Mouse (Mus musculus): ENCODE measurements at regions not wholly inside any gene's neighbourhood (a gene's known extent, or its start where the extent isn't known, plus 50 kb on each side); places are given as distances from the start of the nearest gene placed in this dataset.

DNA sequence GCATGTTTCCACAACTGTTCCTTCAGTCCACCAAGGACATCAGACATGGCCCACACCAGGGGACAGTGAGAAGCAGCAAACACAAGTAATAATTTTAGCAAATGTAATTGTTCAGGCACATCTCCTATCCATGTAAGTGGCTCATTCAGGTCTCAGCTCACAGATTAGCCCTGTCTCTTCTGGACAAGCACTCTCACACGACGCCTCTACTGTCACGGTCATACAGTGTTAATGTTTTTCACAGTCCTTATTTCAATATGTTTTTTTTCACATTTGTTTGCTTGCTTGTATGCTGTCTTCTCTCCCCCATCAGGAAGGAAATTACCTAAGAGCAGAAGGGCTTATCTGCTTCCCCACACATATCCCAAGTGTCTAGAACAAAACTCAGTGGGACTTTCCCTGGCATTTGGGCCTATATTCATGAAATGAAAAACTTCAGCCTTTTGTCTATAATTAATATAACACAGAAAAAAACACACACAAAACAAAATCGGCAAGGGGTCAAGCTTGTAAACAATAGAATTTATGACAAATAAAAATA is 299.5 kb downstream of the Icos start:
- no peak overlapping the region for H3K4me2 ChIP-seq (ENCODE audit: low read depth, low read length)

DNA sequence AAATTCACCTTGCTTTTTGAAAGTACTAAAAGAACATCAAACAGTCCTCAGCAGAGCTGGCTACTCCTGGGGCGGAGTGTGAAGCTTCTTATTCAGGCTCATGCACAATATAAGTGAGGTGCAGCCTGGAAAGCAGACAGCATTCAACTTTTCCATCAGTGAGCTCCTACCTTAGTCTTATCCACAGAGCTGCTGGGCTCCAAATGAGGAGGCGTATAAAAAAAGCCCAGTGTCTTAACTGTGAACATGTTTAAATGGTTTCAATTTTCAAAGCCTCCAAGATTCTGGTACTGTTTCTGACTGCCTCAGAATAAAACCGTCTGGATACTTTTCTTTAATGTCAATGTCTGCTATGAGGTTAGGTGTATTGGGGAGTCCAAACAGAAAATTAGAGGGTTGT is 310.5 kb downstream of the Icos start:
- ATAC-seq (no peak), DNase-seq (ENCODE audit: low spot score) (no peak)
- no peak for TF ChIP-seq CTCF (IDR thresholded peaks at IDR 0.05; ENCODE audit: low read depth)
- Histone ChIP-seq H3K36me3 (ENCODE audit: insufficient read depth, low read length) (no peaks in the 10 kb centered on the region), H3K4me2 (ENCODE audit: low read depth, low read length) (no peak overlapping the region), H3K9ac (replicated peaks; ENCODE audit: low read length) (no peak overlapping the region), H3K4me3 (ENCODE audit: low read length) (no peak overlapping the region), H3K9me3 (ENCODE audit: low read length) (no peaks in the 10 kb centered on the region), H3K27ac (no peak overlapping the region), H3K27me3 (ENCODE audit: insufficient read depth, low read length) (no peaks in the 10 kb centered on the region), H3K4me1 (ENCODE audit: insufficient read depth, low read length) (no peaks in the 10 kb centered on the region)
- WGBS = 91% methylated on average over 3 of the region's 3 CpGs

More for the DNA sequence above, 299.5 kb downstream of the Icos start:
- no peaks in the 10 kb centered on the region for H3K4me1 ChIP-seq (ENCODE audit: insufficient read depth, low read length)
- no peak overlapping the region for H3K9ac ChIP-seq (replicated peaks; ENCODE audit: low read length)
- 78% methylated on average over 4 of the region's 4 CpGs for WGBS
- no peak overlapping the region for H3K27ac ChIP-seq
- H3K4me3 ChIP-seq (ENCODE audit: low read length) = no peak overlapping the region
- no peak for ATAC-seq
- TF ChIP-seq CTCF (IDR thresholded peaks at IDR 0.05; ENCODE audit: low read depth) = no peak
- H3K27me3 ChIP-seq (ENCODE audit: insufficient read depth, low read length) = no peaks in the 10 kb centered on the region
- no peaks in the 10 kb centered on the region for H3K9me3 ChIP-seq (ENCODE audit: low read length)
- H3K36me3 ChIP-seq (ENCODE audit: insufficient read depth, low read length) = no peaks in the 10 kb centered on the region
- DNase-seq (ENCODE audit: low spot score) = no peak

DNA sequence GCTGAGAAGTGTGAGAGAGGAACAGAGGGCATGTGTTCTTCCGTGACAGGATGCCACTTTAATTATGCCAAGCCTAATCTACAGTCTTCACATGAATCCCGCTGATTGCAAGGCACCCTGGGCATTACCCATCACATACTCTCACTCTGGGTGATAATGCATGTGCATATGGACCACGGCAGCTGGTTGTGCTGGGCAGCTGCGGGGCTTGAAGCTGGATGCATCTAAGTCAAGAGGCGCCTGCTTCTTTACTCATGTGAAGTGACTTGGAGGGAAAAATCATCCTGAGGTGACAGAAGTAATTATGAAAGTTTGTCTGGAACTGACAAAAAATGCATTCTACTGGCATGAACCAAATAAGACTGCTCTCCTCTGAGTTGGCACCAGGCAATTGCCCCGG is 311.2 kb downstream of the Icos start:
- 75% methylated on average over 6 of the region's 6 CpGs for WGBS
- Histone ChIP-seq H3K9me3 (ENCODE audit: low read length) (no peaks in the 10 kb centered on the region), H3K36me3 (ENCODE audit: insufficient read depth, low read length) (no peaks in the 10 kb centered on the region), H3K4me1 (ENCODE audit: insufficient read depth, low read length) (no peaks in the 10 kb centered on the region), H3K4me2 (ENCODE audit: low read depth, low read length) (no peak overlapping the region), H3K27me3 (ENCODE audit: insufficient read depth, low read length) (no peaks in the 10 kb centered on the region), H3K4me3 (ENCODE audit: low read length) (no peak overlapping the region), H3K27ac (no peak overlapping the region), H3K9ac (replicated peaks; ENCODE audit: low read length) (no peak overlapping the region)
- TF ChIP-seq CTCF (IDR thresholded peaks at IDR 0.05; ENCODE audit: low read depth) = no peak
- ATAC-seq (no peak), DNase-seq (ENCODE audit: low spot score) (no peak)

- no peak for ATAC-seq
- no peak for DNase-seq (ENCODE audit: low spot score)
- no peak overlapping the region for H3K4me3 ChIP-seq (ENCODE audit: low read length)
- H3K9ac ChIP-seq (replicated peaks; ENCODE audit: low read length) = no peak overlapping the region
- no peak overlapping the region for H3K27ac ChIP-seq
- TF ChIP-seq CTCF (IDR thresholded peaks at IDR 0.05; ENCODE audit: low read depth) = no peak
- H3K4me1 ChIP-seq (ENCODE audit: insufficient read depth, low read length) = no peaks in the 10 kb centered on the region
- H3K36me3 ChIP-seq (ENCODE audit: insufficient read depth, low read length) = no peaks in the 10 kb centered on the region
- no peaks in the 10 kb centered on the region for H3K9me3 ChIP-seq (ENCODE audit: low read length)
- H3K4me2 ChIP-seq (ENCODE audit: low read depth, low read length) = no peak overlapping the region
- 52% methylated on average over 4 of the region's 4 CpGs for WGBS
- H3K27me3 ChIP-seq (ENCODE audit: insufficient read depth, low read length) = no peaks in the 10 kb centered on the region
These were observed 311.8 kb downstream of the Icos start for GRCm38 (mm10) chr1:61289552-61289951.

GRCm38 (mm10) chr1:61293106-61293505 is 315.4 kb downstream of the Icos start:
- DNase-seq (ENCODE audit: low spot score) (no peak), ATAC-seq (no peak)
- no peaks in the 10 kb centered on the region for H3K9me3 ChIP-seq (ENCODE audit: low read length)
- H3K4me1 ChIP-seq (ENCODE audit: insufficient read depth, low read length) = 0 out of 2 replicates have a peak, but pooled peaks cover 2% of the 10 kb centered on the region
- no peak overlapping the region for H3K4me2 ChIP-seq (ENCODE audit: low read depth, low read length)
- no peak for TF ChIP-seq CTCF (IDR thresholded peaks at IDR 0.05; ENCODE audit: low read depth)
- no peaks in the 10 kb centered on the region for H3K36me3 ChIP-seq (ENCODE audit: insufficient read depth, low read length)
- WGBS = 60% methylated on average over 5 of the region's 5 CpGs
- H3K4me3 ChIP-seq (ENCODE audit: low read length) = no peak overlapping the region
- no peaks in the 10 kb centered on the region for H3K27me3 ChIP-seq (ENCODE audit: insufficient read depth, low read length)
- H3K27ac ChIP-seq = no peak overlapping the region
- no peak overlapping the region for H3K9ac ChIP-seq (replicated peaks; ENCODE audit: low read length)

DNA sequence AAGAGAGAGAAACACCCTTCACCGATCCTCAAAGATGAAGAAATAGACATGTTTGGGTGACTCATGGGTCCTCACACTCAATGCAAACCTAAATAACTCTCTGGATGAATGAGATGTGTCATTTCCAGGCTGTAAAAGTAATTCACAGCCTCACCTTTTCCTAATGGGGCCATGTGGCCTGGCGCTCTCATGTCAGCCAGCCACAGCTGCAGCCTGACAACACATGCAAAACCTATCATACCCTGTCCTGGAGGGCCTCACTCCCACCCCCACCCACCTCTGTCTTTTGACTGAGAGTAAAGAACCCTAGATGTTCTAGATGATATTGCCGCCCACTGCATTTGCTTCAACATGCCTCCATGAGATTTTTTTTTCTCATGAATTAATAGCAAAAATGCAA is 317.5 kb downstream of the Icos start:
- no peak for DNase-seq (ENCODE audit: low spot score)
- Histone ChIP-seq H3K27ac (no peak overlapping the region), H3K9me3 (ENCODE audit: low read length) (no peaks in the 10 kb centered on the region), H3K9ac (replicated peaks; ENCODE audit: low read length) (no peak overlapping the region), H3K4me1 (ENCODE audit: insufficient read depth, low read length) (0 out of 2 replicates have a peak, but pooled peaks cover 4% of the 10 kb centered on the region), H3K27me3 (ENCODE audit: insufficient read depth, low read length) (no peaks in the 10 kb centered on the region), H3K4me2 (ENCODE audit: low read depth, low read length) (no peak overlapping the region), H3K4me3 (ENCODE audit: low read length) (no peak overlapping the region), H3K36me3 (ENCODE audit: insufficient read depth, low read length) (no peaks in the 10 kb centered on the region)
- no peak for ATAC-seq
- no peak for TF ChIP-seq CTCF (IDR thresholded peaks at IDR 0.05; ENCODE audit: low read depth)
- 94% methylated on average over 3 of the region's 3 CpGs for WGBS

DNA sequence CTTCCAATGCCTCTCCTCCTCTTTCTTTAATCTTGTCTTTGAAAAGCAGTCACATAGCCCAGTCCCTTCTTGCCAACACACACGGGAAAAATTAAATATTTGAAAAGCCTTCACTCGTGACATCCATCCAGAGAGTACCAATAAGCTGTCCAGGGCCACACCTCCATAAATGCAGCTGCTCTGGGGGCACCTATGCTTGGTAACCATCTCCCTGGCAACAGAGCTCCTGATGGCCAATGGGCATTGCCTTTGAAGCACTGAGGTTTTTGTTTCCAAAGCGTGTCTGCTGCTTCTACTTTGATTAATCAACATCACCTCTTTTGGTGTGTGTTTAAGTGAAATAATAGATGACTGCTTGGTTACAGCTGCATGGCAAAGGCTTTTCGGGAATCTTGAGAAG is 319.1 kb downstream of the Icos start:
- Histone ChIP-seq H3K4me1 (ENCODE audit: insufficient read depth, low read length) (0 out of 2 replicates have a peak, but pooled peaks cover 4% of the 10 kb centered on the region), H3K4me2 (ENCODE audit: low read depth, low read length) (no peak overlapping the region), H3K27ac (no peak overlapping the region), H3K27me3 (ENCODE audit: insufficient read depth, low read length) (no peaks in the 10 kb centered on the region), H3K36me3 (ENCODE audit: insufficient read depth, low read length) (no peaks in the 10 kb centered on the region), H3K4me3 (ENCODE audit: low read length) (no peak overlapping the region), H3K9ac (replicated peaks; ENCODE audit: low read length) (no peak overlapping the region), H3K9me3 (ENCODE audit: low read length) (no peaks in the 10 kb centered on the region)
- DNase-seq (ENCODE audit: low spot score) = peak; percentile 42
- peak; percentile 48; the same call in 1 of the 2 replicates for ATAC-seq
- TF ChIP-seq CTCF (IDR thresholded peaks at IDR 0.05; ENCODE audit: low read depth) = no peak
- WGBS = 24% methylated on average over 4 of the region's 4 CpGs
